Mouse (Mus musculus) bone marrow macrophage, adult 2 months (primary cell): ENCODE measurements at regions not wholly inside any gene's neighbourhood (a gene's known extent, or its start where the extent isn't known, plus 50 kb on each side); places are given as distances from the start of the nearest gene placed in this dataset.

Source experiments
- CTCF ChIP-seq: IDR thresholded peaks from 2 replicates; pipeline ENCODE4 v1.5.1; 2012; ENCODE audit warnings: low read depth, mild to moderate bottlenecking, low read length, moderate library complexity
- POLR2A ChIP-seq: IDR thresholded peaks from 2 replicates; pipeline ENCODE4 v1.6.1; 2012; ENCODE audit warnings: mild to moderate bottlenecking, low read depth, low read length, borderline replicate concordance

- no peak for TF ChIP-seq CTCF
- TF ChIP-seq POLR2A: no peak
Observed at GRCm38 (mm10) chr1:138346904-138347303, 73.4 kb downstream of the Atp6v1g3 start.
